Mouse (Mus musculus): ENCODE data around the gene Zcchc7. TPM values are rescaled to one million over a fixed set of nuclear protein-coding genes. Genes with fewer than 3 reads are reported as not detected.
"Not testable (repeated sequence)": the region's sequence is repeated elsewhere in the genome, so short reads cannot be mapped to it uniquely, and the experiment has no call there.

Gene Zcchc7
- polyA plus RNA-seq, 1 experiment from 2014 or later = 36.5 TPM

DNA sequence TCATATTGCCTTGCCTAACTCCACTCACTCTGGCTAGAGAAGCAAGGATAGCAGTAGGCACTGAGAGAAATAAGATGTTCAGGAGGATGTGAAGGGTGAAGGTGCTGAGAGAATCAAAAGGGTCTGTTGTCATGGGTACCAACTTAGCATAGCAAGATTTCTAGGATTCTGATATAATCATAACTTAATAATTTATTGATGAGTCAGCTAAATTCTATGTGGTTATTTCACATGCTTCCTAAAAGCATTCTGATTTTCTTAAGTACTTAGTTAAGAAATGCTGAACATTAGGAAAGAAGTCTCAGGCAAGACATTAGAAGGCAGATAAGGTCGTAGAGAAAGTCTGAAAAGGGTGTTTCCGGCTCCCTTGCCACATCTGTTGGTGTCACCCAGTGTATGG lies 172.3 kb downstream of the Zcchc7 start:
- Histone ChIP-seq H3K4me3 (no peak overlapping the region), H3K27me3 (no peaks in the 10 kb centered on the region), H3K36me3 (peaks cover 44% of the 10 kb centered on the region), H3K4me2 (no peak overlapping the region), H3K4me1 (replicated peaks) (no peaks in the 10 kb centered on the region), H3K9ac (no peak overlapping the region), H3K9me3 (no peaks in the 10 kb centered on the region), H3K27ac (replicated peaks) (no peak overlapping the region)
- 79% methylated on average over 2 of the region's 2 CpGs for whole genome bisulfite sequencing
- no peak for ATAC-seq (ENCODE audit: low read depth)

DNA sequence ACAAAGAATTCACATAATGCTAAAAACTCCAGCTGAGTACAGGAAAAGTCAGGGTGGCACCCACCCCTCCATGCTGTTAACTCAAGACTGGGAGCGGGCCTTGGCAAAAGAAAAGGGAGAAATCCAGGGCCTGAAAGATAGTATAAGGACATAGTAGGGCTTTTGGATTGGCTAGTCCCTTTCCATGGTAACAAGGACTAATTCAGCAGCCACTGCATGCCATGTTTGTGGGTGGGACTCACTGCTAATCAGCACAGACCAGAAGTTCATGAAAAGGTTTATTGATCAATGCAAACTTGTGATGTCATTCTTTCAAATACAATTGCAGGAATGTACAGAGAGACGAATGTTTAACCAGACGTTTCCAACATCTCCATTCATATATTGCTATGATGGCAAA lies 173.1 kb downstream of the Zcchc7 start:
- Histone ChIP-seq H3K9me3 (no peaks in the 10 kb centered on the region), H3K4me2 (no peak overlapping the region), H3K4me1 (replicated peaks) (no peaks in the 10 kb centered on the region), H3K36me3 (peaks cover 52% of the 10 kb centered on the region), H3K27ac (replicated peaks) (no peak overlapping the region), H3K9ac (no peak overlapping the region), H3K27me3 (no peaks in the 10 kb centered on the region), H3K4me3 (no peak overlapping the region)
- no peak for ATAC-seq (ENCODE audit: low read depth)
- 76% methylated on average over 3 of the region's 3 CpGs for WGBS

DNA sequence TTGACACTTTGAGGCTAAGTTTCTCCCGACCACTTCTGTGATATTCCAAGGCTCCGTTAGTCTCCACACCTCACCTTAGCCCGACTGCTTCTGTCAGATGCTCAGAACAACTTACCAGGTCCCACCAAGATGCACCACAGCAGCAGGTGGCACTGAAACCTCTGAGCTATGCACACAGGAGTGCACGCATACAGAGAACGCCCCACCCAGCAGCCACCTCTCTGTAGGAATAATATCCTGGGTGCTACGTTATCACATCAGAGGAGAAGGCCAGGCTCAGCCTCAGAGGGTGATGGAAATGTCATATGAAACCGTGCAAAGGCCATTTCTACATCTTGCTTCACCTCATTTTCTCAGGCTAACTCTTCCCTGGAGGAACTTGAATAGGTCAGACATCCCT lies 174.7 kb downstream of the Zcchc7 start:
- 92% methylated on average over 7 of the region's 7 CpGs for WGBS
- H3K4me2 ChIP-seq = no peak overlapping the region
- H3K36me3 ChIP-seq = peaks cover 56% of the 10 kb centered on the region
- H3K27me3 ChIP-seq = no peaks in the 10 kb centered on the region
- H3K27ac ChIP-seq (replicated peaks) = no peak overlapping the region
- H3K4me3 ChIP-seq = no peak overlapping the region
- no peak overlapping the region for H3K9ac ChIP-seq
- H3K4me1 ChIP-seq (replicated peaks) = no peaks in the 10 kb centered on the region
- H3K9me3 ChIP-seq = no peaks in the 10 kb centered on the region
- ATAC-seq (ENCODE audit: low read depth) = no peak

DNA sequence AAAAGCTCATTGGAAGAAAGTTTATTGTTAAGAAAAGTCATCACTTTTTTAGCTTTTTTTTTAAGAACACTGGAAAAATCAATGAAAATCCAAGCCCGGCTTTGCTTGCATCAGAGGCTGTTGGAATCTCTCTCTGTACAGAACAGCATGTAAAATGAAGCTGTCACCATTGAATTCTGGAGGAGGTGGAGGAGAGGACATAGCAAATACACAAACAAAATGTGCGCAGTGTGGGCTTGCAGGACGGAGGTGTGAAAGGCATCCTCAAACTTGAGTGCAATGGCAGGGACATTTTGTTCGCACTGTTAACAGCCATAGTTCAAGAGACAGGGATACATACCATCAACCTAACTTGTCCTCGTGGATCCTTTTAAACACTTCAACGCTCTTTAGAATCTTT lies 176.1 kb downstream of the Zcchc7 start:
- Histone ChIP-seq H3K36me3 (peaks cover 44% of the 10 kb centered on the region), H3K4me2 (no peak overlapping the region), H3K4me3 (no peak overlapping the region), H3K9me3 (no peaks in the 10 kb centered on the region), H3K9ac (no peak overlapping the region), H3K27me3 (no peaks in the 10 kb centered on the region), H3K4me1 (replicated peaks) (no peaks in the 10 kb centered on the region), H3K27ac (replicated peaks) (no peak overlapping the region)
- no peak for ATAC-seq (ENCODE audit: low read depth)
- WGBS = 85% methylated on average over 6 of the region's 6 CpGs

DNA sequence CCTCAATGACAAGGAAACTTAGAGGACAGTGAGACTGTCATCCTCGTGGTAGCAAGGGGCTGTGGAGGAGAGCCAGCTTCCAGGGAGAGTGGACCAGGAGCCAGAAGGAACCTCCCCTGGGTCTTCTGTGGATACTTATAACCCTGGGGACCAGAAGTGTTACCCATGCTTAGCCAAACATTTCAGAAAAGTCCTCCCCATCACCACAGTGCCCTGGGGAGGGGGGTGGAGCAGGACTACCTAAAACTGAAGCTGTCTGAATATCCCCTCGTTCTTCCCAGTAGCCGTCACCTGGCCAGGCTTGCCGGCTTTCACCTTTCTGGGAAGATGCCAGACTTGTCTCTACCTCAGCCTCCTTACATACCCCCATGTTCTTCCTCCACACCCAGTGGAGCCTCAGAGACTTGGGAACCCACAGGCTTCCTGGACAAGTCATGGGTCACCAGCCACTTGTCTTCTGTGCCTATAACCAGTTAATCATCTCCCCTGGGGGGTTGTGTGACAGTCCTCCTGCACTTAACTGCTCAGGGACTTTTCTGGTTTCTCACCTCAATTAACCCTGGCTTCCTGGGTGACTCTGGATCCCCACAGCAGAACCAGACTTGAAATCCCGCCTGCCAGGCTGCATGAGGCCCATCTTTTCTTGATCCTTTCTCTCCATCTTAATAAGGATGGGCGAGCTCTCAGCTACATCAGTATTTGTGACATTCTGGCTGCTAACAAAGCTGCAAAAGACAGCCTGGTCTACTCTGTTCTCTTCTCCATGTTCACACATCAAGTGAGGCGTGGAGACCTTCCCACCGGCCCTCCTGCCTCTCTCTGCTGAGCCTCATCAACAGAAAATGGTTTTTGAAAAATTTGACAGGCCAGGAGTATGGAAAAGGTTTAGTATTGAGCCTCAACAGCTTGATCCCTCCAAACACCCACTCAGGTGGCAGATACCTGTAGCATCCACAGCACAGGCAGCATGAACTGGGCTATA lies 183.0 kb downstream of the Zcchc7 start:
- Histone ChIP-seq H3K9ac (no peak overlapping the region), H3K4me1 (replicated peaks) (no peaks in the 10 kb centered on the region), H3K36me3 (peaks cover 5% of the 10 kb centered on the region; the same call in 1 of the 2 replicates), H3K9me3 (no peaks in the 10 kb centered on the region), H3K27ac (replicated peaks) (no peak overlapping the region), H3K27me3 (no peaks in the 10 kb centered on the region), H3K4me3 (no peak overlapping the region), H3K4me2 (no peak overlapping the region)
- 78% methylated on average over 8 of the region's 8 CpGs for WGBS
- no peak for ATAC-seq (ENCODE audit: low read depth)

DNA sequence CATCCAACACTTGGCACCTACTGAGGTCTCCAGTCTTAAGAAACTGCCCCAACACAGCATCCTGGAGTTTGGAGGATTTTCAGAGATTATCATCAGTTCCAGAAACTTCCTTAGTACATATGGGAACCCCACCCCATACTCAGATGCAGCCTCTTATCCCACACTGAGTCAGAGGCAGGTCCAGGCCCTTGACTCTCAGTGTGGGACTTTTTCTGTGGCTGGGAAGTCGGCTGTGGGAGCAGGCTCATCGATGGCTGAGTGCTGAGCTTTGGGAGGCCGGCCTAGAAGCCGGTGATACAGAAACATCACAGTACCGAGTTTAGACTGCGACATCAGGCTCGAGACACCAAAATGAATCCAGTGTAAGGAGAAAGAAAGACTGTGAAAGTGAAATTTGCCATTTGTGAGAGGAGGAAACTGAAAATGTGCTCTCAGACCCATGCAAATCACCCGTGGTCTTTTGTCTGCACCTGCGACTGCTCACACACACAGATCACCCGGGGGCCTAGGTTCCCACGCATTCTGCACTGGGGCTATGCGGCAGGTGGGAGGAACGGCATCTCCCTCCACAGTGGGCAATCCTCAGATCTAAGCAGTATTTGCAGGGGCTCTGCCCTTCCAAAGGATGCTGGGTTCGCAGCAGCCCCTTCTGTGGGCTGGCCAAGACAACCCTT lies 184.0 kb downstream of the Zcchc7 start:
- no peaks in the 10 kb centered on the region for H3K36me3 ChIP-seq
- no peak overlapping the region for H3K4me2 ChIP-seq
- no peak overlapping the region for H3K4me3 ChIP-seq
- WGBS = 88% methylated on average over 14 of the region's 14 CpGs
- no peak overlapping the region for H3K9ac ChIP-seq
- H3K4me1 ChIP-seq (replicated peaks) = no peaks in the 10 kb centered on the region
- H3K27me3 ChIP-seq = no peaks in the 10 kb centered on the region
- H3K9me3 ChIP-seq = no peaks in the 10 kb centered on the region
- H3K27ac ChIP-seq (replicated peaks) = no peak overlapping the region
- no peak for ATAC-seq (ENCODE audit: low read depth)

DNA sequence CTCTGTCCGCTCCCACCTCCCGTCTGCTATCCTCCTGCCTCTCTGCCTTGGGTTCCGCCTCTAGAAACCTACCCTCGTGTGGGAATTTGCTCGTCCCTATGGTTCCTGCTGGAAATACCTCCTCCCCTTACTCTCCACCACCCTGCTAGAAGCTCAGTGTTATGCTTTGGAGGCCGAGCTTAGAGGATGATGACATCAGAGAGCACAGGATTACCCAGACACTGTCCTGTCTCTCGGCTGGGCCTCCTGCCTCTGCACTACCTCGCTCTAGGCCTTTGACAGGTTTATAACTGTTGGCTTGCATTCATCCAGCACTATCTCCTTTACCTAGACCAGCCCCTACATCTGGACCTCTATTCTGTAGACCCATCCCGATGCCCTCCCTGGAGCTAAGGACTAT lies 184.6 kb downstream of the Zcchc7 start:
- no peak overlapping the region for H3K9ac ChIP-seq
- H3K9me3 ChIP-seq = no peaks in the 10 kb centered on the region
- 82% methylated on average over 9 of the region's 9 CpGs for WGBS
- no peaks in the 10 kb centered on the region for H3K4me1 ChIP-seq (replicated peaks)
- H3K27ac ChIP-seq (replicated peaks) = no peak overlapping the region
- H3K27me3 ChIP-seq = no peaks in the 10 kb centered on the region
- H3K4me3 ChIP-seq = no peak overlapping the region
- no peak for ATAC-seq (ENCODE audit: low read depth)
- no peak overlapping the region for H3K4me2 ChIP-seq
- H3K36me3 ChIP-seq = no peaks in the 10 kb centered on the region

DNA sequence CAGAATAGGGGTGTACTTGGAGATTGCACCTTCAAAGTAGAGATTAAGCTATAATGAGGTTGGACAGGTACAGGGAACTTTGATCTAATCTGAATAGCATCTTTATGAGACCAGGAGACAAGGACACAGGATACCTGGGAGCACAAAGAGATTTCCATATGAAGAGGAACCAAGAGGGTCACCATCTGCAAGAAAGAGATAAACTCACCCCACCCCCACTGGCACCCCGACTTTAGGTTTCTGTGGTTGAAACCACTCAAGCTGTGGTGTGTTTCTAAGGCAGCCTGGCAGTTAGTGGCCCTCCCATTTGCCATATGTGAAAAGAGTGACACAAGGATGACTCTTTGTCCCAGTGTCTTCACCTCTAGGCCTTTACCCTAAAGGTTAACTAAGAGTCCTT lies 186.6 kb downstream of the Zcchc7 start:
- H3K4me3 ChIP-seq = no peak overlapping the region
- no peak overlapping the region for H3K27ac ChIP-seq (replicated peaks)
- no peaks in the 10 kb centered on the region for H3K27me3 ChIP-seq
- H3K9me3 ChIP-seq = no peaks in the 10 kb centered on the region
- no peak overlapping the region for H3K9ac ChIP-seq
- no peaks in the 10 kb centered on the region for H3K36me3 ChIP-seq
- H3K4me1 ChIP-seq (replicated peaks) = no peaks in the 10 kb centered on the region
- no peak for ATAC-seq (ENCODE audit: low read depth)
- H3K4me2 ChIP-seq = no peak overlapping the region
- WGBS = 77% methylated on average over 1 of the region's 1 CpGs

DNA sequence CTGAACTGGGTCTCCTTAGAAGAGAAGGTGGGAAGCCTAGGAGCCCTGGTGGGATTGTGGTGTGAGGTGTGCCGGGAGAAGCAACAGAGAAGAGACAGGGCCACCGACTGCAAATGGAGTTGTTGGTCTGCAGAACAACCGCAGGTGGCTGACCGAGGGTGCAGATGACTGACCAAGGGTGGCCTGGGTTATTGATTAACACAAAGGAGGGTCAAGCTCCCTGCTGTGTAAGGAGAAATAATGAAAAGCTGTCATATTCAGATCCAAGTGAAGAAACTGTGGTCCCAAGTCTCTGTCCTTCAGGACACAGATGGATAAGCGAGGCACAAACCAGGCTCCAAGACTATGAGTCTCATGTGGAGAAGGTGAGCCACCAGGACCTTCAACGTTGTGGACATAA lies 187.8 kb downstream of the Zcchc7 start:
- H3K36me3 ChIP-seq = no peaks in the 10 kb centered on the region
- WGBS = 88% methylated on average over 6 of the region's 6 CpGs
- no peak overlapping the region for H3K4me3 ChIP-seq
- no peak overlapping the region for H3K27ac ChIP-seq (replicated peaks)
- no peaks in the 10 kb centered on the region for H3K9me3 ChIP-seq
- H3K27me3 ChIP-seq = no peaks in the 10 kb centered on the region
- ATAC-seq (ENCODE audit: low read depth) = no peak
- H3K4me2 ChIP-seq = no peak overlapping the region
- H3K9ac ChIP-seq = no peak overlapping the region
- H3K4me1 ChIP-seq (replicated peaks) = no peaks in the 10 kb centered on the region

DNA sequence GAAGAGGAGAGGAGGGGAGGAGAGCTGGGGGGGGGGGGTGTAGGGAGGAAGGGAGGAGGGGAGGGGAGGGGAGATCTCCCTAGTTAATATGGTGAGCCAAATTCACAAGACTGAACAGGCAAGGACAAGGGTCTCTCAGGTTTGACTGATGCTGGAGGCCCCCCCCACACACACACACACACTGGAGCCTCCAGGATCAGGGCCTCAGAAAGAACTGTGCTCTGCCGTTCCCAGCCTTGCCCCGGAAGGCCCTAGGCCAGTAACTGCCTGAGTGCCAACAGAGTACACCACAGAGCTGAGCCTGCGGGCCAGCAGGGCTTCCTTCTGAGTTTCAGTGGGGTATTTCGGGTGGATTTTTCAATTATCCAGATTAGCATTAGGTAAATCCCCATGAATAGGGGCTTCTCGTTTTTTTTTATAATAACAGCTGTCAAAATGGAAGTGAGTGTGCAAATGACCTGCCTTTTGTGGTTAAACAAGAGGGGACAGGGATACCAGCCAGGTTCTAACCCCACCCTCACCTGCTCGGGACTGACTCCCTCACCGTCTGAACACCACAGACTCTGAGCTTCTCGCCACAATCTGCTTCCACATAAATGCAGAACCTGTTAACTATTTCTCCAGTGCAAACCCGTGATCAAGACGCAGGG lies 188.9 kb downstream of the Zcchc7 start:
- no peak for ATAC-seq (ENCODE audit: low read depth)
- H3K27ac ChIP-seq (replicated peaks) = no peak overlapping the region
- no peaks in the 10 kb centered on the region for H3K27me3 ChIP-seq
- H3K4me3 ChIP-seq = no peak overlapping the region
- no peaks in the 10 kb centered on the region for H3K9me3 ChIP-seq
- 87% methylated on average over 10 of the region's 10 CpGs for WGBS
- H3K4me1 ChIP-seq (replicated peaks) = no peaks in the 10 kb centered on the region
- no peak overlapping the region for H3K4me2 ChIP-seq
- no peak overlapping the region for H3K9ac ChIP-seq
- no peaks in the 10 kb centered on the region for H3K36me3 ChIP-seq

DNA sequence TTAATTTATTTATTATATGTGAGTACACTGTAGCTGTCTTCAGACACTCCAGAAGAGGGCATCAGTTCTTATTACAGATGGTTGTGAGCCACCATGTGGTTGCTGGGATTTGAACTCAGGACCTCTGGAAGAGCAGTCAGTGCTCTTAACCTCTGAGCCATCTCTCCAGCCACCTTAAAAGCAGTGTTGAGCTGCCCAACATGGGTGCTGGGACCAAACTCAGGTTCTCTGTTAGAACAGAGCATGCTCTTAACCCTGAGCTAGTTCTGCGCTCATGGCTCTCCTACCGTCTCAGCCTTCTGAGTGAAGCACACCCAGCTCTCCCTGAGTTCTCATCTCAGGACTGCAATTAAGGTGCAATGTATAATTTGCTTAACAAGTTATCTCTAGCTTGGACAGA lies 190.4 kb downstream of the Zcchc7 start:
- whole genome bisulfite sequencing = 88% methylated on average over 2 of the region's 2 CpGs
- H3K4me2 ChIP-seq; H3K36me3 ChIP-seq; H3K4me3 ChIP-seq; H3K27ac ChIP-seq (replicated peaks); H3K4me1 ChIP-seq (replicated peaks); H3K9me3 ChIP-seq; H3K27me3 ChIP-seq; H3K9ac ChIP-seq; ATAC-seq (ENCODE audit: low read depth): not testable (repeated sequence)

DNA sequence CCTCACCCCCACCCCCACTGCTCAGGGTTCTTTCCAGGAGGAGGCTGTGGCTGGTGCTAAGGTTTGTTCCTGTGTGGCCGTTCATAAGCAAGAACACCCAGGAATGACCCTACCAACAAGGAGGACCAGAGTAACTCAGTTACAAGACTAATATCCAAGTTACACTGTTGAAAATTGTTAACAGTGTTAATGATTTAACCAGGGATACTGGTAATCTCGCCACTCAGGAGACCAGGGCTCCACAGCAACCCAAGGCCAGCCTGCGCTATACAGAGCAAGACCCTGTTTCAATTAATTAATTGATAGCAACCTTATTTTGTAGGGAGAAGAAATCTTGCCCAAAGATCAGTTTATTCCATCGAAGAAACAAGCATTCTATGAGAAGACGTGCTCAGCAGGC lies 191.8 kb downstream of the Zcchc7 start:
- no peak for ATAC-seq (ENCODE audit: low read depth)
- Histone ChIP-seq H3K9ac (no peak overlapping the region), H3K36me3 (no peaks in the 10 kb centered on the region), H3K4me1 (replicated peaks) (no peaks in the 10 kb centered on the region), H3K27me3 (no peaks in the 10 kb centered on the region), H3K9me3 (no peaks in the 10 kb centered on the region), H3K4me3 (no peak overlapping the region), H3K4me2 (no peak overlapping the region), H3K27ac (replicated peaks) (no peak overlapping the region)
- 90% methylated on average over 5 of the region's 5 CpGs for WGBS

Data from neural tube, embryonic 13.5 days (tissue).